Mouse (Mus musculus) megakaryocyte-erythroid progenitor cell, adult 5-6 weeks (primary cell): ENCODE data around the gene Lama2. TPM values are rescaled to one million over a fixed set of nuclear protein-coding genes. Genes with fewer than 3 reads are reported as not detected.

Experiments used
- ATAC-seq: replicated peaks from 2 replicates; pipeline ENCODE4 v1.8.0; 2016; ENCODE audit warnings: mild to moderate bottlenecking, inconsistent platforms; ENCODE audit not compliant: severe bottlenecking, poor library complexity, low FRiP score, low TSS enrichment
- total RNA-seq, 2 experiments: library from RNA; stranded (forward) in 1 of 2; stranded (reverse) in 1 of 2; fragments of 200-1000, 215-1000 nt in 1 of 2; fragments of >200 nt in 1 of 2; fragmentation: Nextera tagmentation in 1 of 2; gene quantifications; 2 replicates each; pipeline ENCODE4 v1.2.3; 2014 to 2017

Lama2 gene
- total RNA-seq (2014; fragmentation: Nextera tagmentation) (not detected in 2 replicates), total RNA-seq (2017) (not detected in 2 replicates)

DNA sequence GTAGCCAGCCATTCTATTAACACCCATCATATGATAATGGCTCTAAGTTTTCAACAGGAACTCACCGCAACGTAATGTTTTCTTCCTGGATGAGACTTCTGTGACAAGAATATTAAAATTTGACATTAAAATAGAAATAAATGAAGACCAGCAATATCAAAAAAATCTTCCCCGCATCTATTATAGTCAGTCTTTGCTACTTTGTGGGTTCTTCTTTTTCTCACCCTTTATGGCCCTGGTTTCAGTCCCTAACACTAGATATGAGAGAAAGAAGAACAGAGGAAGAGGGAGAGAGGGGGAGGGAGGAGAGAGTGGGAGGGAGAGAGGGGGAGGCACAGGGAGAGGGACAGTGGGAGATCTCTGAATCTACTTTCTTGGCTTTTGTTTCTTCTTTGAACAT is at the start of gene Lama2:
TSS of gene Lama2 (minus strand) at position 101 of the 400 bp plus-strand sequence.
- no peak for ATAC-seq

DNA sequence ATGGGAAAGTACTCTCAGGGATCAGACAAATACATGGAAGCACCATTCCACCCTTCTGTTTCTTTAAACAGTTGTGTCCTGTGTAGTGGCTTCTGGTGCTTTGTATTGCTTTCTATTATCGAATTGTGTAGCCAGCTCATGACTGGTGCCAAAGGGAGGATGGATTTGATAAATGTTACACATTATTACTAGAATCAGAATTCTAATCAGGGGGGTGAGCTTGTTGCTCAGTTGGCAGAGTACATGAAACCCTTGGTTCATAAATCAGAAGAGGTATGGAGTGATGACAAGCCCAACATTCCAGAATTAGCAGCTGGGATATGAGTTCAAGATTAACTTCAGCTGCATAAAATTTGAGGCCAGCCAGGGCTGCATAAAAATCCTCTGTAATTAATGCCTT is 44.8 kb upstream of the Lama2 start:
- no peak for ATAC-seq

GRCm38 (mm10) chr10:27663396-27663795 is 43.8 kb upstream of the Lama2 start:
- ATAC-seq, result no peak

DNA sequence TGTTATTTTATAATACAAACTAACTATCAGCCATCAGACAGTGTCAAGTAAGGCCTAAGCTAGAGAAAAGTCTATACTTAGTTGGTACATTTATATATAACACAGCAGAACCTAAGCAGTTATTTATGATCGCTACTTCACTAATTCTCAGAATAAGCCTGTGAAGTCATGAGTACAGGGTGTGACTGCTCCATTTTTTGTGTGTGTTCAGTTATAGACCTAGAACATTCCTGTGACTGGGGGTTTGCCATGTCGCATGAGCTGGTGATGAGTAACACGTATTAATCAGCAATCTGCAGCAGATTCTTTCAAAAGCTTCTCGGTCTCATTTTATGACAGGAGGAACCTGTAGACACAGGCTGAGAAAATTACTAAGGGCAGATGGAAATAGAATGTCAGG is 34.6 kb upstream of the Lama2 start:
- no peak for ATAC-seq

DNA sequence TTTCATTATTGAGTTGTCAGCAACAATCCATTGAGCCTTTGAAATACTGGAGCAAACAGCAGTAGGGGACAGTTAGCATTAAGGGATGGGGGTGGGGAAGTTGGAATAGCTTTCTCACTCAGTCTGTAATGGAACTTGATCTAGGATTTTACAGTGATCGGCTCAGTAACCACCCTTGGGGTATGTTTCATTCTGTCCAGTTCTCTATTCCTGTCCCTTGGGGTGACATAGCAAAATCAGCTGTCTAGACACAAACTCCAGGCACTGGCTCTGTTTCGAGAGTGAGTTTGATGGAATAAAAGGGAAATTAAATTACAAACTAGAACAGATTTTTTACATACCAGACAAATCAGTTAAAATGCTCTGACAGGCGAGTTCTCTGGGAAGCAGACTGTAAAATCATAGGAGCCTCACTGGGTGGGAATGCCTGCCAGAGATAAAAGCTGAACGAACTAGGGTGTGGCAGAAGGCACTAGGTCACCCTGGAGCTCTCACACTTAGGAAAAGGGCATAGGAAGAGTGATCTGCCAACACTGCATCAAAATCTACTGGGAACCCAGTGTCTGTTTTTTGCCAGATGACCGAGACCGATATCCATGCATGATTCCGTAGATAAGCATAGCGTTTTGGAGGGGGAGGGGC is 33.3 kb upstream of the Lama2 start:
- ATAC-seq, result no peak

GRCm38 (mm10) chr10:27635721-27636120 is 16.2 kb upstream of the Lama2 start:
- no peak for ATAC-seq

- ATAC-seq, result no peak
Measured at GRCm38 (mm10) chr10:27631002-27631401, 11.4 kb upstream of the Lama2 start.

- ATAC-seq, result no peak
Measured at GRCm38 (mm10) chr10:27621697-27622449, 2.3 kb upstream of the Lama2 start.

GRCm38 (mm10) chr10:27617522-27618020 is 2.0 kb downstream of the Lama2 start:
- no peak for ATAC-seq

DNA sequence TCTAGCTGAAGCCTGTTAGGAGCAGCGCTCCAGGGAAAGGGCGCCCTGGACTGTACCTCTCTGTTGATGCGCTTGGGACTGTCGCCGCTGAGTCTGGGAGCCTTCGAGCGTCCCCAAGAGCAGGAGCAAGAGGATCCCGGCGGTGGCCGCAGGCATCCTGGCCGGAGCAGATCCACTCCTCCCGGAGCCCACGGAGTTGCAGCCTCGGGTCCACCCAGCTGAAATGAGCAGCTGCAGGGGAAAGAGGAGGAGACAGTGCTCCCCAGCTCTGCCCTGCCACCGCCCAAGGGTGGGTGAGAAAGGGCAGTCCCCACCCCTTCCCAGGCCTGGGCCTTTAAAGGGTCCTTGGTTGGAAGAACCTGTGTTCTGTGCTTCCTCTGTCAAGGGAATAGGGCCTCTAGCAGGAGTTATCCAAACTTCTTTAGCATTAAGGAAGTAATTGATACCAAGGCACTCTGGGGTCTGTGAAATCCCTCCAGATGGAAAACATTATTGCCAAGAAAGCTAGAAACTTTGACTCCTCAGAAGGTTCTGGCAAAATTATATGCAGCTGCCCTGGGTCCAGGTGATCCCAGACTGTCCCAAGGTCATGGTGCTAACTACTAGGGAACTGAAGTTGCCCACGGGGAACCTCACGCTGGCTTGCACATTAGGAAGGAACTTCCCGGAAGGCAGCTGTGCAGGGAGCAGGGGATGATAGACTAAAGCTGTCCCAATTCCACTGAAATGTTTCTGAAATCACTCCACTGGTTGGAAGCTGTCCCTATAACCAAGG is 2.7 kb downstream of the Lama2 start:
- ATAC-seq, result no peak

GRCm38 (mm10) chr10:27595675-27596074 is 23.9 kb downstream of the Lama2 start:
- ATAC-seq, result no peak

DNA sequence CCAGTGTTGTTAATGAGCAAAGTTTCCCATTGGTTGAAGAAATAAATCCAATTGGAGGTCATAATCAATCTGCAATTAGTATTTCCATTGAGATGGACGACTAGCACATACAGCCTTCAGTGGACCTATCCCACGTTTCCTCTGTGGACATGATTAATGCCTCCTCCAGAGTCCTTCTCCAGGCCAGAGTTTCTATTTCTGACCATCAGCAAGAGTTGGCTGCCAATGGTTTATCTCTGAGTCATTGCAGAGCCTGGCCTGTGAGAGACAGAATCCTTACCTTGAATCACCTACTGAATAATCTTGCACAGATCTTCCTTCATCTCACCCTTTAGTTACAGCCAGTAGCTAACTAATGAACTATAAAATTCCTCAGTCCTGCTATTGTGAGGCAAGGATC is 86.3 kb downstream of the Lama2 start:
- ATAC-seq, result no peak

DNA sequence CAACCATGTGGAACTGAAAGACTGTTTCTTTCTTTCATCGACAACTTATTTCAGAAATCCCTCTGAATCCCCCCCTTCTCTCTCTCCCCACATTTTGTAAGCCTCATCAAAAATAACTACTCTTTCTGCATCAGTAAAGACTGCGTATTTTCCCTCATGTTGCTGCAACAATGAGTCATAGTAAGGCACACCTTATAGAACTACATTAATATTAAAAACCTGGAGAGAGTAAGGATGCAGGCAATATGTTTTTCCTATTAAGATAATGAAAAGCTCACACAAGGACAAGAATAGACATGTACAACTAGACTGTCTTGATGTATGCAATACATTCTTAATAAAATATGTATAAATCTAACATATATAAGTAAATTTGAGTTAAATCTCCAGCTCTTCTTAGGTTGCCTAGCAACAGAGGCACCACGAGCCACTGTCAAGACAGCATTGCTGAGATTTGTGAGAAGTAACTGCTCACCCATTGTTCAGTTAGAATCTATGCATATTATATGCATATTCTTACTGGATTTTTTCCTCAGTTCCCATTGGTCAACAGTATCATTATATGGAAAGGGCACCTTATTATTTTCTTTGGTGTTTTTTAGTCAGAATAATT is 110.6 kb downstream of the Lama2 start:
- no peak for ATAC-seq

GRCm38 (mm10) chr10:27500863-27501262 is 118.7 kb downstream of the Lama2 start:
- ATAC-seq, result no peak

DNA sequence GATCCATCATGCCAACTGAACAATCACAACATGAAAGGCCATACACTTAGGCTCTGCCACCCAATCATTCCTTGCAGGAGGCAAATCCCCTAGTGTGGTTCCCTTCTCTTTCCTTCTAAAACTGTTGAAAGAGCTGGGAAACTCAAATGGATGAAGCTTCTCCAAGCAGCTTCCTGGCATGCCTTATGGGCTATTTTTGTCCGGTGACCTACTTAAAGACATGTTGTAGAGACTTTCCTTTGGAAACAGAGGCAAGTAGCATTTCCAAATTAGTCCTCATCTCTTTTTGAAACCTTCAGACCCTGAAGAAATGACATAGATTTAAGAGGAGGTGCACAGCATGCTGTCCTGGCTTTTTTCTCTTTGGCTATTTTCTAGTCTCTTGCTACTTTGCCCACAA is 131.1 kb downstream of the Lama2 start:
- ATAC-seq, result no peak

DNA sequence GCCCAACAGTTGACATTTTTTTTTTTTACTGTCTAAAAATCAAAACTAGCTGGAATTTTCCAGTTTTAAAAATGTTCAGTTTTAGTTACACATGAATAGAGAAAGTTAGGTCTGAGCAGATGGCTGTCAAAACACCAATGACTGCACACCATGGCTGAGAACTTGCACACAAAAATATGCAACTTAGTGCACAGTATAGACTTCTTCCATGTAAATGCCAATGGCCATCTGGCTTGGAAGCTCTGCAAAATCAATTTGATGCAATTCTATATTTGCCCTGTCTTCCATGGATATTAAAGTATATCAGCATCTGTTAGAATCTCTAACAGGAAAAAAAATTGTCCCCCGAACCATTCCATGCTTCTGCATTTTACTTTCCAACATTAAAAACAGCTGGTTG is 135.5 kb downstream of the Lama2 start:
- ATAC-seq, result no peak

- ATAC-seq, result no peak
Measured at GRCm38 (mm10) chr10:27475540-27475939, 144.0 kb downstream of the Lama2 start.

DNA sequence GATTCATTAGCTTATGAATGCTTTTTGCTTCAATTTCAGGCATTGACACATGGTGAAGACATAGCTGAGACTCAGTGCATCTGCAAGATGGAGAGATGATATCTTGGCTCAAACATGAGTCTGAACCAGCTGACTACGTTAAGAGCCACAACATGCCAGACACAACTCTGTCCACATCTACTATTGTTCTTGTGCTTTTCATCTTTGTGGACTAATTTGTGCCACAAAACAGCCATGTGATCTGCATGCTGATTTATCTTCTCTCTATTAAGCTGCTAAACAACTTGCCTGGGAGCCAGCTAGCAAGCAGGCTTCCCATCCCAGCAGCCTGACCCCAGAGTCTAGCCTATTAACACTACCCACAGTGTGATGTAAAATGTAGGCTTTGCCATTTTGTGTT is 151.3 kb downstream of the Lama2 start:
- no peak for ATAC-seq

GRCm38 (mm10) chr10:27413583-27414465 is 205.7 kb downstream of the Lama2 start:
- ATAC-seq, result no peak
